In genomic region chr13:59734347-59734746, GRCm38 (mm10) we compare ENCODE assay signal across 29 mouse cellular contexts. TPM values are rescaled to one million over a fixed set of nuclear protein-coding genes. Genes with fewer than 3 reads are reported as not detected.
DNase-seq lines count a peak whose midpoint lies in the region; ATAC-seq and TF ChIP-seq lines count a peak whose summit lies in the region.
"Not testable (repeated sequence)": the region's sequence is repeated elsewhere in the genome, so short reads cannot be mapped to it uniquely, and the experiment has no call there.
"Had no signal": no experiment of that assay in that cellular context is flagged by ENCODE, and none has a peak within 500 bp of the region (broad histone marks: within the 10 kb centered on the region; RNA-seq: fewer than 3 reads in every experiment).

No protein-coding gene starts in this region.

- H3K27ac ChIP-seq in CH12.LX (ENCODE audit: insufficient read depth, low read depth), result not testable (repeated sequence)
- peak overlapping the region; percentile 78 for H3K27ac ChIP-seq in liver, embryonic 14.5 days

- not testable (repeated sequence) for H3K4me2 ChIP-seq in CH12.LX (ENCODE audit: insufficient read depth, low read depth, poor library complexity, severe bottlenecking)
- H3K4me2 ChIP-seq in liver, embryonic 14.5 days (ENCODE audit: low read depth), result peak overlapping the region; percentile 45

- in situ Hi-C loops in CH12.LX (cut with MboI; ENCODE audit: low pct_ligation_motif_present, low pct_unique_long_range_greater_than_20kb, low sequenced_read_pairs), result loop anchor here (25.0 kb wide), 1 partner anchor 1122 kb away; the partner anchor contains the start of gene Slc28a3

- not testable (repeated sequence) for H3K9ac ChIP-seq in CH12.LX (ENCODE audit: insufficient read depth, low read depth)
- H3K9ac ChIP-seq in liver, embryonic 14.5 days (replicated peaks), result peak overlapping the region; percentile 40; the same call in 1 of the 2 replicates

- H3K4me3 ChIP-seq in CH12.LX (replicated peaks in 1 of 3; ENCODE audit: low read depth in 2 of 3, low read length in 2 of 3, poor library complexity in 1 of 3), result not testable (repeated sequence)
- peak overlapping the region; percentile 28; the same call in 1 of the 2 replicates for H3K4me3 ChIP-seq in G1E (ENCODE audit: low read depth, low read length)
- peak overlapping the region in 1 of 2 experiments; percentile 12; a peak in 1 of 4 replicates for H3K4me3 ChIP-seq in liver, embryonic 14.5 days (ENCODE audit: insufficient read depth in 1 of 2, low read depth in 2 of 2, low read length in 2 of 2)

- TF ChIP-seq POLR2A in CH12.LX (IDR thresholded peaks at IDR 0.05; ENCODE audit: low read depth, low read length), result not testable (repeated sequence)

- DNase-seq in CH12.LX (ENCODE audit: extremely low read depth); G1E (ENCODE audit: low spot score): not testable (repeated sequence)
- peak; percentile 33 for DNase-seq in adrenal gland, postnatal 14 days
- DNase-seq in heart, adult 11 months, result peak; percentile 91
- peak; percentile 19 for DNase-seq in kidney, adult 9 months
- DNase-seq in liver, embryonic 14.5 days (ENCODE audit: low read depth in 3 of 3, low spot score in 3 of 3), result peak in 1 of 3 experiments; percentile 54
- peak; percentile 15 to 27 for DNase-seq in spleen, postnatal 36 days (ENCODE audit: low spot score in 2 of 2)
- peak; percentile 14 for DNase-seq in urinary bladder, postnatal 14 days (ENCODE audit: low spot score)

- not testable (repeated sequence) for H3K27me3 ChIP-seq in CH12.LX (replicated peaks); G1E (ENCODE audit: insufficient read depth, low read length); liver, embryonic 14.5 days (ENCODE audit: control insufficient read depth, insufficient read depth, low read length)

- not testable (repeated sequence) for TF ChIP-seq CTCF in CH12.LX (conservative IDR thresholded peaks at IDR 0.05 in 1 of 2, IDR thresholded peaks at IDR 0.05 in 1 of 2; ENCODE audit: low read depth in 2 of 2, low read length in 2 of 2); G1E (IDR thresholded peaks at IDR 0.05; ENCODE audit: low read depth, low read length); liver, embryonic 14.5 days (IDR thresholded peaks at IDR 0.05; ENCODE audit: low read depth)

- not testable (repeated sequence) for TF ChIP-seq RAD21 in CH12.LX (IDR thresholded peaks at IDR 0.05; ENCODE audit: low read depth, low read length)

- not testable (repeated sequence) for H3K9me3 ChIP-seq in CH12.LX (replicated peaks; ENCODE audit: low read length); G1E (replicated peaks); liver, embryonic 14.5 days (ENCODE audit: control insufficient read depth, low read length)

- not testable (repeated sequence) for H3K4me1 ChIP-seq in CH12.LX (ENCODE audit: control insufficient read depth in 1 of 2, insufficient read depth in 2 of 2)
- H3K4me1 ChIP-seq in G1E (ENCODE audit: insufficient read depth, low read depth, low read length), result peaks cover 62% of the 10 kb centered on the region
- peaks cover 56 to 59% of the 10 kb centered on the region in 2 experiments for H3K4me1 ChIP-seq in liver, embryonic 14.5 days (replicated peaks; ENCODE audit: control insufficient read depth in 2 of 2, insufficient read depth in 2 of 2, low read length in 1 of 2)

- ATAC-seq in G1E (ENCODE audit: extremely low read depth, insufficient number of reproducible peaks, low FRiP score, poor library complexity, severe bottlenecking), result 0 out of 2 replicates have a peak, but pooled peaks have one; percentile 11
- ATAC-seq in liver, embryonic 14.5 days (ENCODE audit: insufficient read depth), result peak; percentile 3; the same call in 1 of the 2 replicates

- not testable (repeated sequence) for H3K36me3 ChIP-seq in CH12.LX (replicated peaks in 1 of 2; ENCODE audit: control insufficient read depth in 1 of 2, insufficient read depth in 1 of 2, low read length in 1 of 2); G1E (replicated peaks); liver, embryonic 14.5 days (replicated peaks; ENCODE audit: control insufficient read depth, insufficient read depth, low read depth)

- 9% methylated on average over 6 of the region's 6 CpGs for WGBS in liver, embryonic 14.5 days (ENCODE audit: insufficient replicate concordance)

- dilution Hi-C loops in CH12.LX (cut with MboI; ENCODE audit: extremely low pct_ligation_motif_present, extremely low pct_unique_long_range_greater_than_20kb, low sequenced_read_pairs), result not testable (repeated sequence)

- H3K79me2 ChIP-seq in CH12.LX (replicated peaks; ENCODE audit: control insufficient read depth, extremely low read depth, insufficient read depth, poor library complexity, severe bottlenecking), result not testable (repeated sequence)

- not testable (repeated sequence) for TF ChIP-seq EP300 in CH12.LX (IDR thresholded peaks at IDR 0.05; ENCODE audit: low read length); liver, embryonic 14.5 days (IDR thresholded peaks at IDR 0.05; ENCODE audit: low read depth)

TF ChIP-seq in CH12.LX, 34 proteins besides CTCF, POLR2A, EP300 and RAD21:
- TF ChIP-seq USF1 (IDR thresholded peaks at IDR 0.05; ENCODE audit: low read depth, low read length), result peak; percentile 30

RNA-seq across cellular contexts. Expression of gene Spata31d1d, which starts 2.8 kb away (rescaled TPM):
- not detected in 2 replicates for total RNA-seq in CH12.LX (2012; rRNA removed)
- not detected in 2 replicates for total RNA-seq in CH12.LX (2014; rRNA removed)
- polyA plus RNA-seq in CH12.LX (2012; ENCODE audit: insufficient read length, low read depth), result not detected in 2 replicates
- total RNA-seq in G1E (2014; fragmentation: Nextera tagmentation), result not detected in 2 replicates
- total RNA-seq in G1E (2017), result 0.05 TPM in 1 of 2 replicates, not detected in the other
- polyA plus RNA-seq in G1E (2012), result not detected in 2 replicates
- not detected in 2 replicates for total RNA-seq in adrenal gland, postnatal 14 days (2021)
- 0.02 TPM in 1 of 2 replicates, not detected in the other for polyA plus RNA-seq in liver, embryonic 14.5 days (2012; rRNA removed)
- polyA plus RNA-seq in liver, embryonic 14.5 days (2014; fragmentation: Nextera tagmentation; extraction: Ambion mirVana), result 0.03 TPM in 1 of 2 replicates, not detected in the other
- total RNA-seq: adrenal gland, postnatal 10 days; gastrocnemius, adult 2 months; gastrocnemius, postnatal 36 days; heart, adult 8-10 months; heart, postnatal 10 days; hematopoietic stem cell, adult 5-6 weeks; layer of hippocampus, postnatal 36 days; monocyte, adult 5-6 weeks had no signal
- polyA plus RNA-seq: embryonic facial prominence, embryonic 13.5 days; forebrain, embryonic 11.5 days; forebrain, embryonic 16.5 days; heart, embryonic 13.5 days; inflammation-experienced regulatory T-cells, adult 6 months; large intestine, adult 2 months; lung, adult 2 months; midbrain, embryonic 14.5 days; neural tube, embryonic 14.5 days; stomach, embryonic 16.5 days; thymus, postnatal 0 days had no signal

RNA-seq across cellular contexts. Expression of gene 1700014D04Rik, which starts 12.2 kb away (rescaled TPM):
- total RNA-seq in CH12.LX (2012; rRNA removed) (not detected in 2 replicates), CH12.LX (2014; rRNA removed) (not detected in 2 replicates), G1E (2014; fragmentation: Nextera tagmentation) (not detected in 2 replicates), G1E (2017) (0.06 and 0.11 TPM in 2 replicates)
- polyA plus RNA-seq in CH12.LX (2012; ENCODE audit: insufficient read length, low read depth) (not detected in 2 replicates), G1E (2012) (not detected in 2 replicates)
- total RNA-seq in adrenal gland, postnatal 14 days (2021), result not detected in 2 replicates
- 0.02 and 0.03 TPM in 2 replicates for polyA plus RNA-seq in liver, embryonic 14.5 days (2012; rRNA removed)
- 0.03 and 0.33 TPM in 2 replicates for polyA plus RNA-seq in liver, embryonic 14.5 days (2014; fragmentation: Nextera tagmentation; extraction: Ambion mirVana)
- total RNA-seq: adrenal gland, postnatal 10 days; gastrocnemius, adult 2 months; gastrocnemius, postnatal 36 days; heart, adult 8-10 months; monocyte, adult 5-6 weeks had no signal
- polyA plus RNA-seq: embryonic facial prominence, embryonic 13.5 days; heart, embryonic 13.5 days; inflammation-experienced regulatory T-cells, adult 6 months; large intestine, adult 2 months; stomach, embryonic 16.5 days; thymus, postnatal 0 days had no signal

RNA-seq across cellular contexts. Expression of gene Spata31d1b, which starts 22.3 kb away (rescaled TPM):
- total RNA-seq in CH12.LX (2012; rRNA removed), result 0.13 and 0.30 TPM in 2 replicates
- 0.09 and 0.18 TPM in 2 replicates for total RNA-seq in CH12.LX (2014; rRNA removed)
- 0.05 and 0.27 TPM in 2 replicates for polyA plus RNA-seq in CH12.LX (2012; ENCODE audit: insufficient read length, low read depth)
- not detected in 2 replicates for total RNA-seq in G1E (2014; fragmentation: Nextera tagmentation)
- total RNA-seq in G1E (2017), result 0.06 and 0.22 TPM in 2 replicates
- not detected in 2 replicates for polyA plus RNA-seq in G1E (2012)
- total RNA-seq in adrenal gland, postnatal 14 days (2021), result not detected in 2 replicates
- not detected in 2 replicates for polyA plus RNA-seq in liver, embryonic 14.5 days (2012; rRNA removed)
- polyA plus RNA-seq in liver, embryonic 14.5 days (2014; fragmentation: Nextera tagmentation; extraction: Ambion mirVana), result not detected in 2 replicates
- total RNA-seq: adrenal gland, postnatal 10 days; gastrocnemius, adult 2 months; gastrocnemius, postnatal 36 days; heart, adult 8-10 months; heart, postnatal 10 days; hematopoietic stem cell, adult 5-6 weeks; left cerebral cortex, postnatal 4 days had no signal
- polyA plus RNA-seq: embryonic facial prominence, embryonic 13.5 days; forebrain, embryonic 11.5 days; forebrain, embryonic 16.5 days; heart, embryonic 13.5 days; hindbrain, embryonic 14.5 days; inflammation-experienced regulatory T-cells, adult 6 months; large intestine, adult 2 months; lung, adult 2 months; midbrain, embryonic 14.5 days; neural tube, embryonic 14.5 days; stomach, embryonic 16.5 days had no signal

RNA-seq across cellular contexts. Expression of gene Spata31d1a, which starts 24.2 kb away (rescaled TPM):
- total RNA-seq in CH12.LX (2012; rRNA removed) (not detected in 2 replicates), CH12.LX (2014; rRNA removed) (not detected in 2 replicates), G1E (2014; fragmentation: Nextera tagmentation) (not detected in 2 replicates), G1E (2017) (0.05 and 0.12 TPM in 2 replicates)
- polyA plus RNA-seq in CH12.LX (2012; ENCODE audit: insufficient read length, low read depth) (0.19 TPM in 1 of 2 replicates, not detected in the other), G1E (2012) (not detected in 2 replicates)
- total RNA-seq in adrenal gland, postnatal 14 days (2021), result not detected in 2 replicates
- 0.01 TPM in 1 of 2 replicates, not detected in the other for polyA plus RNA-seq in liver, embryonic 14.5 days (2012; rRNA removed)
- not detected in 2 replicates for polyA plus RNA-seq in liver, embryonic 14.5 days (2014; fragmentation: Nextera tagmentation; extraction: Ambion mirVana)
- total RNA-seq: adrenal gland, postnatal 10 days; gastrocnemius, adult 2 months; gastrocnemius, postnatal 36 days; heart, adult 8-10 months; heart, postnatal 10 days; hematopoietic stem cell, adult 5-6 weeks; monocyte, adult 5-6 weeks had no signal
- polyA plus RNA-seq: forebrain, embryonic 11.5 days; heart, embryonic 13.5 days; inflammation-experienced regulatory T-cells, adult 6 months; large intestine, adult 2 months; lung, adult 2 months; midbrain, embryonic 14.5 days; stomach, embryonic 16.5 days; thymus, postnatal 0 days had no signal

RNA-seq across cellular contexts. Expression of gene Isca1, which starts 35.3 kb away (rescaled TPM):
- total RNA-seq in CH12.LX (2012; rRNA removed) (15.8 and 19.6 TPM in 2 replicates), CH12.LX (2014; rRNA removed) (17.6 and 18.4 TPM in 2 replicates), G1E (2014; fragmentation: Nextera tagmentation) (242 and 309 TPM in 2 replicates), G1E (2017) (75.9 and 85.8 TPM in 2 replicates)
- polyA plus RNA-seq in CH12.LX (2012; ENCODE audit: insufficient read length, low read depth) (33.2 and 41.0 TPM in 2 replicates), G1E (2012) (57.0 and 69.2 TPM in 2 replicates)
- total RNA-seq in adrenal gland, postnatal 14 days (2021), result 136 and 140 TPM in 2 replicates
- polyA plus RNA-seq in liver, embryonic 14.5 days (2012; rRNA removed), result 120 and 138 TPM in 2 replicates
- polyA plus RNA-seq in liver, embryonic 14.5 days (2014; fragmentation: Nextera tagmentation; extraction: Ambion mirVana), result 252 and 281 TPM in 2 replicates
